Mouse (Mus musculus): ENCODE results near the gene Ttc28. TPM values are rescaled to one million over a fixed set of nuclear protein-coding genes. Genes with fewer than 3 reads are reported as not detected.

The Ttc28 gene
- total RNA-seq, 2 experiments from 2014 or later: 0.29 to 0.89 TPM

DNA sequence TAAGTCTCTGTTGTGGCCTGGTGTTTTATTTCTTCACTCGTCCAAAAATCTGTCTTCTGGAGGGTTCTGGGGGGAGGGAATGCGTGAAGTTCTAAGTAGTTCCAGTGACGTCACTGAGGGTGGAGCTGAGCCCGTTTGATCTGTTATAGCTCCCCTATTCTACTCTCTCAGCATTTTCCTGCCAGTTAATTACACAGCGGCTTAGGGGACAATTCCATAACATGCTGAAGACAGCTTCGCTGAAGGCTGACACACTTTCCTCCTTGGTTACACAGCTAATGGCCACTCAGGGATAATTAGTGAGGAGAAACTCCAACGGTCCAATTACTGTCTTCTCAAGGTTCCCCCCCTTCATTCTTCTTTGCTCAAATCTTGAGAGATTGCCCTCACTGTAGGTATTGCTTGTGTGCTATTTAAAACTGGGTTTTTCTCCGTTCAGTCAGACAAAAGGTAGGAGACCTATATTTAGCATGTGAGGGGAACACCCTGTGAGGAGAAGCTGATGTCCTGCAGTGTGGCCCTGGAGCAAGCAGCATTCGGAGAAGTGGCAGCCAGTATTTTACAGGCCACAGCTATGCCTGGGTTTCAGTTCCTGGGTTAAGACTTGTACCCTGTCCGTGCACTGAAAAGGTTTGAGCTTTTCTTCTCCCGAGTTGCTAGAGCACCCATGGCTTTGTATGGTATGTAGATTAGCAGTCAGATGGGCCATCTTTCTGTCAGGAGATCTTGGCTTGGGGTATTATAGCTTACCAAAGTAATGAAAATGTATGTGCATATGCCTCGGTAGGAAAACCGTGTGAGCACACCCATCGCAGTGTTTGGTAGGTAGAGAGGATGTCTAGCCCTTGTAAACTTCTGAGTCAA lies 126.9 kb downstream of the Ttc28 start:
- ATAC-seq (ENCODE audit: poor library complexity, severe bottlenecking): no peak

DNA sequence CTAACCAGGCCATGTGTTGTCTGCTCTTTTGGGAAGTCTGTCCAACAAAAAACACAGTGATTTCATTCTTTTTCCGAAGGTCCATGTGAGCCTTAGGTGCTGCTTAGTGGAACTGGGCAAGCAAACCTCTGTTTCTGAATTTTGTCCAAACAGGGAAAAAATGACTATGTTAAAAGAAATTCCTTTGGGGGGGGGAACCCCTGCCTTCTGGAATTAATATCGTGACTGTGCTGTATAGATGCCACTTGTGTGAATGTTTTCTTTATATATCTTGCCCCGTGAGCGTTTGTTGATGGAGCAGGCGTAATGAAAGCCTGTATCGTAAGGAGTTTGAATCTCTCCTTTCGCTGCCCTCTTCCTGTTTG lies 127.5 kb downstream of the Ttc28 start:
- ATAC-seq (ENCODE audit: poor library complexity, severe bottlenecking): no peak

DNA sequence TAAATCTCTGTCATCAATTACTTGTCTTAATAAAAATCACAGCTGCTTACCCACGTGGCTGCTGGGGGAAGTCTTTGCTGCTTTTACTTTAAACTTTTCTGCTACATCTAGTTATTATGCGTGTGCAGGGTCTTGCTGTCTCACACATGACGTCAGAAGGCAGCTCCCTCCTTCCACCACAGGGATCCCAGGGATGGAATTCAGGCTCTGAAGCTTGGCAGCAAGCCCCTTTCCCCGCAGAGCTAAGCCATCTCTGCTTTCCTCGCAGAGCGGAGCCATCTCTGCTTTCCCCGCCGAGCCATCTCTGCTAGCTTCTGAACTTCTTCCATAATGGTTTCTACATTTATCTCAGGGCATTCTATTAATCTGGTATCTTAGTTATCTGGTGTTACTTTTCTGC lies 128.3 kb downstream of the Ttc28 start:
- ATAC-seq (ENCODE audit: poor library complexity, severe bottlenecking): no peak

DNA sequence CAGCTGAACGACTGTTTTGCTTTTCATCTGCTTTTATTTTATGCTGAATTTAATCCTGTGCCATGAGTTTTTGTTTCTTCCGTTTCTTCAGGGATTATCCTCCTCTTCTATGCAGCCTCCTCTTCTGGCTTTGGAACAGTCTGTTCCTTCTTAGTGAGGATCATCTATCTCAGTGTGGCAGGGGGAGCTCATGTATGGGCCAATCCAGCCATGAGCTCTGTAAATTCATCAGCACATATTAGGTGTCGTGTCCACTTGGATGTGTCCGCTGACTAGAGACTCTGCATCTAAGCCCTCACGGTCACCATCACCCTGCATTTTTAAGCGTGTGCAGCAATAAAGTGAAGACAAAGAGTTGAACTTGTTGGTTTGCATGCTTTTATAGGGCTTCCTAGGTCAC lies 128.8 kb downstream of the Ttc28 start:
- ATAC-seq (ENCODE audit: poor library complexity, severe bottlenecking): no peak

DNA sequence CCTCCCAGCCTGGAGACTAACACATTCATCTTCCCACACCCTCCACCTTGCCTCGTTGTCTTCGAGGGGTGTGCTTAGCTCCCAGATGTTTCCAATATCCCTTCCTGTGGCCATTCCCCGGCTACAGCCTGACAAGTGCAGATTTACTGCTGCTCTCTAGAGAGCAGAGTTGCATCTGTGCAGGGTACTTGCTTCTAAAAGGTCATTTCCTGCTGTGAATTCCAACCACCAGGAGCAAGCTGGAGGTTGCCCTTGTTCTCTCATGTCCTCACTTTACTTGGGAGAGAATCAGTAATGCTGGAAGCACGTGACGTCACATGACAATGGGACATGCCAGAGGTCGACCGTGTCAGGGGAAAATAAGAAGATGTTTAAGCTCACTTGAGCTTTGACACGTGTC lies 131.7 kb downstream of the Ttc28 start:
- no peak for ATAC-seq (ENCODE audit: poor library complexity, severe bottlenecking)

DNA sequence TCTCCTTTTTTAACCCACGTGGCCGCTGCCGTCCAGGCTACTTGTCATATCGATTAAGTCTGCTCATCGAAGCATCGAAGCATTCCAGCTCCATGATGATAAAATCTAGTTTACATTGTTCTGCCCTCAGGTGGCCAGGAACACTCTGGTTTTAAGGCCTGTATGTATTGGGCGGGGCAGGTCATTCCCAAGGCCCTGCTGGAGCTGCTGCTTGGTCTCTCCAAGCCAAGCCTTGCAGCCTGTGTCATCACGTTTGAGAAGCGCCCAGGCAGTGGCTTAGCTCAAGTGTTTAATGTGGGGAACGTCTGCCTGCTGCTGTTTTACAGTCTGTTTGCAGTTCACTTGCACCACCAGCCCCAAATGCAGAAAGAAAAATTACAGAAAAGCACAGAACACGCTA lies 132.5 kb downstream of the Ttc28 start:
- ATAC-seq (ENCODE audit: poor library complexity, severe bottlenecking): no peak

DNA sequence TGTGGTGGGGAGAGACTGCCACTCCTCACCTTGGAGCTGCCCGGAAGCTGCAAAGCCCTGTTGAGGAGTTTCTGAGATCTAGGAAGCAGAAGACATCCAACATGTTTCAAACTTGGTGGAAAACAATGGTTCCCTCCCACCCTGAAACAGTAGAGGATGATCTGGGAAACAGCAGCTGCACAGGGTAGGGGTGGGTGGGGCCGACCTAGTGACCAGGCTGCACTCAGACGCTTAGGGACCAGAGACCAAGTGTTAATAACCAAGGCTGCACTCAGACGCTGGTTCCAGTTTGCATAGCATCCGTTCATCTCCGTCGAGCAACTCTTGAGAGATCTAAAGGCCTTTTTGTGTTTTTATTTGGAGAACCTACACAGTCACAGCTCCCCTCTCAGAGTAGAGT lies 133.0 kb downstream of the Ttc28 start:
- ATAC-seq (ENCODE audit: poor library complexity, severe bottlenecking): no peak

DNA sequence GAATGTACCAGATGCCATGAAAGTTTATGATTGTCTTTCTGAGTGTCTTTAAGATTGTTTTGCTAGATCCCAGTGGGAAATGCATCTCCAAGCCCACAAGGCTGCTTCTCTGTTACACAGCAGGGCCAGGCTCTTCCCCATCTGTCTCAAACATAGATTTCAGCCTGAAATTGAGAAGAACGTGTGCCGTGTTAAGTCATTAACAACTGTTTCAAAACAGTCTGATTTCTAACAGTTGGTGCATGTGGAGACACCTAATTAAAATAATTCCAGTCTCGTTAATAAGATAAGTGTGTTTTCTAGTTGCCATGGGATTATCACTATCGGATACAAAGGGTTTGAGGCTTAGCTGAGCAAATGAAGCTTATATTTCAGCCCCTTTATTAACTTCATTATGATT lies 135.4 kb downstream of the Ttc28 start:
- ATAC-seq (ENCODE audit: poor library complexity, severe bottlenecking): no peak

DNA sequence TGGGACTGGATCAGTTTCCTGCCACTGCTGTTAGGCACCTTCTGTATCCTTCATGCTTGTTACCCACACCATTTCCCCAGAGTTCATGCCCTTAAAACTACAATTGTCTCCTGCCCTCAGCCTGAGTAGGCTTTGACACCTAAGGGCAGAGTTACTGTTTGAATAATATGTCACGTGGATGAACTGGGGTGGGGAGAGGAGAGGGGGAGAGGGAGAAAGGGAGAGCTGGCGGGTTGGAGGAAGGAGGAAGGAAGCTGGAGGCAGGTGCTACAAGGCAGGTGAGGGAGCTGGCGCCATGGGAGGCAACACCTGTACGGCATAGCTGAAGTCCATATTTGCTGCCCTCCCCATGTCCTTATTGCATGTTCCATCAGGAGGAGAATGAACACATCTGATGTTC lies 137.7 kb downstream of the Ttc28 start:
- no peak for ATAC-seq (ENCODE audit: poor library complexity, severe bottlenecking)

DNA sequence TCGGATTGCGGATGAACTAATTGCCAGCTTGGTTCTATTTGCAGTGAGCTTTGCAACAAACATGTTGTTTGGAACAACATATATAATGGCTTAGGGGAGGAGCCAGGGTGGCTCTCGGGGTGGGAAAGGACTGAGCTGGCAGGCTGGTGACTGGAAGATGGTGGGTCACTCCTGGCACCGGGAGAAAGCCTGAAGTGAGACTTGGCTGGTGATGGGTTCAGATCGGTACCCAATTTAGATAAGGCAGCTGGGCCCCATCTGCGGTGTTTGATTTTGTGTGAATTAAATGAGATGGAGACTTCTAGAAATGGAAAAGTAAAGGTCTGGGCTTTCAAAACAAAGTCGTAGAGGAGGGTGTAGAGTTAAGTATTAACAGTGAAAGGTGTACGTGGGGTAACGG lies 142.7 kb downstream of the Ttc28 start:
- ATAC-seq (ENCODE audit: poor library complexity, severe bottlenecking): no peak

DNA sequence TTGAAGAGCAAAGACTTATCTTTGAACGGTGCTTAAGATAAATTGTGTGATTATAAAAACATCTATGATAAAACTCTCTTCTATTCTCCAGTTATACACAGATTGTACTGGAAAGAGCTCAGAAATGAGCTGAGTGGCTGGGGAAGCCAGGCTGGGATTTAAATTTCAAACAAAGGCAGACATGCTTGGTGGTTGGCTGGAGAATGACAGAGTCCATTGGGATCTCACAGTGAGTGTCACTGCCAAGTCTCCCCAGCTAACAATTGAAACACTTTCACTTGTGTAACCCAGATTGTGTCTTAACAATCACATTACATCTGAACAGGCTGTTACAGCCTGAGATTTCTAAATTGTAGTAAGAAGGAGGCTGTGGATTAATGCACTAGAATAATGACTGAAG lies 143.3 kb downstream of the Ttc28 start:
- ATAC-seq (ENCODE audit: poor library complexity, severe bottlenecking): no peak

DNA sequence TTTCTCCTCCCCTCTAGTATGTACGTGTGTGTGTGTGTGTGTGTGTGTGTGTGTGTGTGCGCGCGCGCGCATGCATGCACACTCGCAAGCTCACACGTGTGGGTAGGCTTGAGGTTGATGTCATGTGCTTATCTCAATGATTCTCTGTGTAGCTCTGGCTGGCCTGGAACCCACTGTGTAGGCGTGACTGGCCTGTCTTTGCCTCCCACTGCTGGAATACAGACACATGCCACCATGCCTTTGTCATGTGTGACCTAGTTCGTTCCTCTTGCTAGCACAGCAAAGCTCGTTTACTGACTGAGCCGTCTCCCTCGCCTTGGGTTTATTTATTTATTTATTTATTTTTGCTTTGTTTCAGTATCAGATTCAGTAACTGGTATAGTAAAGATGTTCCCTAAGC lies 145.0 kb downstream of the Ttc28 start:
- ATAC-seq (ENCODE audit: poor library complexity, severe bottlenecking): no peak

DNA sequence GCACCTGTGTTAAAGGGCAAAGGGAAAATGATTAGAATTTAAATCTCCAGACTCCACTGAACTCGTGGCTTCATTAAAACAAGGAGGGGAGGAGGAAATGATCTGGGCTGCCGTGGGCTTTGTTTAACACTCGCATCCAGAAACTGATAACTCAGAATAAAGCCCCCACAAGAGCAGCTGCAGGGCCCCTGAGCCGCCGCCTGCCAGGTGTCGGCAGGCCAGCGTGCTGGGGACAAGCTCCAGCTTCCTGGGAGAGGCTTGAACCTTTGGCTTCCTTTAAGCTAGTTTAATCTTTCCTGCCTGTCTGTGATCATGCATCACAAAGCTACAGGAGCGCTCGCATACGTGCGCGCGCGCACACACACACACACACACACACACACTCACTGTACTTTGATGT lies 145.9 kb downstream of the Ttc28 start:
- ATAC-seq (ENCODE audit: poor library complexity, severe bottlenecking): no peak

DNA sequence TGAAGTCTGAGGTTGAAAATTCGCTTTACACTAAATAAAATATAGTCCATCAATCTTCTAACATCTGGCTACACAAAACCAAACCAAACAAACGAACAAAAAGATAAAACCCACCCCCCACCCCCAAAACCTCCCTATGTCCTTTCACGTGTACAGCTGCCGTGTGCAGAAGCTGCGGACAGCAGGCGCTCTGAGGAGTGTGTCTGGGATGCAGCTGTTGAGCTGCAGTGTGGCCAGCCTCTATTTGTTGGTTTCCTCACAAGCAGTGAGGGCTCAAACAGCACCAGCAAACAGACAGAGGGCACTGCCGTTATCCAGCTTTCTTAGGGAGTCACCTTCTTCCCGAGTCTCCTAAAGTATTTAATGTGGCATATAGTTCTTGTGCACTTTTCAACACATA lies 146.6 kb downstream of the Ttc28 start:
- ATAC-seq (ENCODE audit: poor library complexity, severe bottlenecking): no peak

DNA sequence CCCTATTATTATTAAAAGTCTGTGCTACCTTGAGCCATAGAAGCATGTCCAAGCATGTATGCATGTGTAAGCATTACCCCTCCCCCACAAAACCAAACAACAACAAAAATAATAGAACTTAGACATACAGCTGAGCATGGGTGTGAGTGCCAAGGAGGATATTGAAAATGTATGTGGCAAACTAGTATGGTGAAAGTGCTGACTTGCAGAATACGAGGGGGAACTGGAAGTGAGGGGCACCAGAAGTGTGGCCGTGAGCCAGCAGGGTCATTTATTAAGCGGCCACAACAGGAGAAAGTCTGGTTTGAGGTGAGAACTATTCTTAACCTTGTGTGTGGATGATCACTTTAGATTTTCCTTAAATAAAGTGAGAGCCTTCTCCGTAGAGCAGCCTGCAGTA lies 148.7 kb downstream of the Ttc28 start:
- ATAC-seq (ENCODE audit: poor library complexity, severe bottlenecking): no peak; the same call in 1 of the 2 replicates

DNA sequence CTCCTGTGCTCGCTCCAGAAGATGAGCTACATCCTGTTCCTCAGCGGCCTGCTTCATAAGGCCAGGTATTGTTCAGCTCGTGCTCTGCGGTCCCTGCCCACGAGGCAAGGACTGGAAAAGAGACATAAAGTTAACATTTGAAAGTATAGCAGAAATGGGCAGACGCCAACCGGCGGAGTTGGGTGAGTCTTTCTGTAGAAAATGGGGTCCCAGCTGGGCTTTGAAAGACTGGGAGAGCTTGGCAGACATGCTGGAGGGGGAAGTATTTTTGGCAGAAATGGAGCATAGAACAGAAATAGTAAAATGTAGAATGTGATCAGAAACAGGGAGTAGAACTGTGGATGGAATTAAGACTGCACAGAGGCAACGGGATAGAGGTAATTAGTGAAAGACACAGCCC lies 149.3 kb downstream of the Ttc28 start:
- ATAC-seq (ENCODE audit: poor library complexity, severe bottlenecking): no peak

DNA sequence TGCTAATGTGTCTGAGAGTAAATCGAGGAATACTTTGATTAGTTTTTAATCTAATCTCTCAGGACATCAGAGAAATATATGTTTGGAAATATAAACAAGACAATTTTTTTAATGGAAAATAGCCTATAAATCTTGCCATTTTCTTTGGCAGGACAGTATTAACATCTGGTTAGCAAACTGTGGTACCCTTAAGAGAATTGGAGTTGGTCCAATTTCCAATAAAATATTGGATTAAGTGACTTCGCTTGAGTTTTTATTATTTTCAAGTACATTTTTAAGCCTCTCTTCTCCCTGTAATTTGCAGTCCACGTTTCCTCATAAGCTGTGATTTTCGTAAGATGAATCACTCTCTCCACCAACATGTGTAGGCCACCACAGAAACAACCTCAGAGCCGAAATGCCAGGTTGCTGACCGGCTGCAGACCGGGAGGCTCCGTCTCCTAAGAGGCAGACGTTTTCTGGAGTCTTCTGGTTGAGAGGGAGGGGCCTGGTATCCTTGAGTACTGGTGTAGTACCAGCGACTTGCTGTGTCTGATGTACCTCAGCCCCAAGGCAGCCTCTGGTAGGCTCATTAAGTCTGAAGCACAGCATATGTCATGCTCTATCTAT lies 153.2 kb downstream of the Ttc28 start:
- ATAC-seq (ENCODE audit: poor library complexity, severe bottlenecking): no peak

DNA sequence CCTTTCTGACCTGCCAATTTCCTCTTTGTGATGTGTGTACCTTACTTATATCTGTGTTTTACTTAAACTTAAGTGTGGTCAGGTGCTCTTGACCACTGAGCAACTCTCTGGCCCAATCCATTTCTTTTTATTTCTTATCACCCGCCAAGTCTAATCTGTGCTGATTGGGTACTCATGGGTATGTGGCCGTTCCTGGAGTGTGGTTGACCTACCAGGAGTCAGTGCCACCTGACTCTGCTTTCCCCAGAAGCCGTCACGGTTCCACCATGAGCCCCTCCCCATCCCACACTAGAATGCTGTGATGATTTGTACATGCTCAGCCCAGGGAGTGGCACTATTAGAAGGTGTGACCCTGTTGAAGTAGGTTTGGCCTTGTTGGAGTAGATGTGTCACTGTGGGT lies 153.9 kb downstream of the Ttc28 start:
- no peak for ATAC-seq (ENCODE audit: poor library complexity, severe bottlenecking)

DNA sequence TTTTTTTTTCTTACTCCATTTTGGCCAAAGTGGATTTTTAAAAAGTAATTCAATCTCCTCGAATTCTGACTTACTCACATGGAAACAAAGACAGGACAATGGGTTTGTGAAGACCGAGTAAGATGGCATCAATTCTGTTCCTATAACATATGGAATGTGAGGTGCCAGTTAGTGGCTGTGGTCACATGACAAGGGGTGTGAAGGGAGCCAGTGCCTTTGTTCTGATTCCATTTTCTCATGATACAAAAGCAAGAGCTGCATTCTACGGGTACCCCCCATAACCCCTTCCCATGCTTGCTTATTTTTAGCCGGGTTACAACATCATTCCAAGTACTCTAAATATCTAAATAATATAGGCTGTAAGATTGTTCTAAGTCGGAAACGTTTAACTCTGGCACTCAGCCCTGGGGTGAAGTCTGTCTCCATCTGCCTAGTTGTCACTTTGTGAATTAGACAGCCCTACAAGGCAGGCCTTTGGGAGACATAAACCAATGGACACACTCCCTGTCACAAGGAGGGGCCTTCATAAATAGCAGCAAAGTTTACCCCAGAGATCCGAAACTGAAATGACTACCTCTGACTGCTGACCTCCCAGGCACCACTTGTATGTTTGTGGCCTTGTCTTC lies 157.6 kb downstream of the Ttc28 start:
- ATAC-seq (ENCODE audit: poor library complexity, severe bottlenecking): no peak

DNA sequence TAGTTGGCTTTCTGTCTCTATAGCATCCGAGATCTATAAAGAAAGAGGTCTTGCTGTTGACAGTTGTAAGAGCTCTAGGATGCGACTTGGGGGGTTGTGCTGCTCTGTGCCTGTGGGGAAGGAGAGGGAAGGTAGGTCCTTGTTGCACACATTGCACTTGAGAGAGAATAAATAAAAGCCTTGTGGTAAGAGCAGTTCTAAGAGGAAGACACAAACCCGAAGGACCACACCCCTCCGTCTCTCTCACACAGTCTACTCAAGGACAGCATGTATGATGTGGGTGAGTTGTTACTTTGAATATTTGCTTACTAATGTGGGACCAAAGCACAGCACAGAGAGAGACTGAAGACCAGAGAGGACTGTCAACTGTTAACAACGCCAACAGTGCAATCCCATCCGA lies 160.2 kb downstream of the Ttc28 start:
- 0 out of 2 replicates have a peak, but pooled peaks have one; percentile 12 for ATAC-seq (ENCODE audit: poor library complexity, severe bottlenecking)

DNA sequence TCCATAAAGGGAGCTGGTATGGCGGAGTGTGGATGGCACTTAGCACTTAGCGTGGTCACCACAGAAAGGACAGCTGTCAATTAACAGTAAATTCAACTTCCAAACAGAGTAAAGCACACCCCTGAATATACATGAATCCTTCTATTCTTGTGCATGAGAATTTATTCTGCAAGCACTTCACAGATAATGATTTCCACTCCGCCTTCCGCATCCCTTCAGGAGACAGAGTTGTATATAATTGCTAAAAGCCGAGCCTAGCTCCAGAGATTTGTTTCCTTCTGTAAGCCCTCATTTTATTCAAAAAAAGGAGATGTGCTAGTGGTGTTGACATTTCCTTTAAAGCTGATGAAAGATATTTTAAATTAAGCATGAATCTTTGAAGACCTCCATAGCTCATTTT lies 162.3 kb downstream of the Ttc28 start:
- no peak for ATAC-seq (ENCODE audit: poor library complexity, severe bottlenecking)

DNA sequence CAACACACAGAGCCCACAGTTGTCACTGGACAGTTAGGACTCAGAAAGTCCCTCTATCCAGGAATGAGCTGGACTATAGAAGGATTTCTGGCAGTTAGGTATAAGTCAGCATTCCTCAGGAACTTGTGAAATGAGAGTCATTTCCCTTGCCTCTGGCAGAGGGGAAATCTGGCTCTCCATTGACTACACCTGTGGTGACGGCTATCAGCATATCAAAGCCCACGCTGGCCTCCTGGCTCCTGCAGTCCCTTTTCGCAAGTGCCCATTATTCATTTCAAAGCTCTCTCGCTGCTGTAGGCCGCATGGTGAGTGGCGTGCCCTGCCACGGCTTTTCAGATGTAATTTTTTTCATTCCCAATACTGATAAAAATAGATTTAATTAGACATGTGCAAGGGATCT lies 164.6 kb downstream of the Ttc28 start:
- ATAC-seq (ENCODE audit: poor library complexity, severe bottlenecking): no peak

All from megakaryocyte, adult 5-6 weeks (primary cell).